Mouse (Mus musculus) cortical plate, adult 2 months (tissue): ENCODE measurements around the gene Icam5.

Source experiments
- CTCF ChIP-seq: fragments of 200-500 bp; IDR thresholded peaks from 2 replicates; pipeline ENCODE4 v1.5.1; 2011; ENCODE audit warnings: mild to moderate bottlenecking, control low read depth, low read length; ENCODE audit not compliant: insufficient read depth; ENCODE audit errors: extremely low read depth
- POLR2A ChIP-seq: fragments of 200-500 bp; IDR thresholded peaks from 2 replicates; pipeline ENCODE4 v1.6.1; 2011; ENCODE audit warnings: mild to moderate bottlenecking, low read length, control low read depth; ENCODE audit not compliant: insufficient read depth; ENCODE audit errors: extremely low read depth

DNA sequence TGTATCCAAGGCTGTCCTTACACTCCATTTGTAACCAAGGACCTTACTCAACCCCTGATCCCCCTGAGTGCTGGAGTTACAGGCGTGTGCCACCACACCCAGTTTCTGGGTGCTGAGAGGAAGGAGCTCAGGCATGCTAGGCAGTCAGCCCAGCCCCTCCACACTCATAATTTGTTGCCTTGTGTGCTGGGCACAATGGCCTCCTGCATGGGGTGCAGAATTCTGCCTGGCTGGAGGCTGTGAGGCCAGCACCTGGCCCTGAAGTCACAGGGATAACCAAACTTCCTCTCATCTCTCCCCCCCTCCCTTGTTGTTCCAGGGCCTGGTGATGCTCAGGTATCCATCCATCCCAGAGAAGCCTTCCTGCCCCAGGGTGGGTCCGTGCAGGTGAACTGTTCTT lies 13.3 kb upstream of the Icam5 start:
- TF ChIP-seq CTCF = no peak
- TF ChIP-seq POLR2A = no peak
